Mouse (Mus musculus) mature B cell (primary cell): ENCODE data around the gene Ptx4.

Experiments
- in situ Hi-C: fragments of 300-500 bp; cut with MboI; formaldehyde crosslinking; loops from 2 replicates; pipeline ENCODE4 v1.14.3; 2019

Ptx4 gene

GRCm38 (mm10) chr17:25120406-25120805 is at the start of gene Ptx4:
Ptx4 (plus strand) TSS chr17:25120760.
- in situ Hi-C loops = loop anchor here (5.0 kb wide), 1 partner anchor 152 kb away; the partner anchor contains the start of gene Ube2i

GRCm38 (mm10) chr17:25076906-25077305 is 43.7 kb upstream of the Ptx4 start:
- in situ Hi-C loops = no loop called here

GRCm38 (mm10) chr17:25077771-25078372 is 42.7 kb upstream of the Ptx4 start:
- in situ Hi-C loops = no loop called here

- in situ Hi-C loops = no loop called here
These were observed 40.4 kb upstream of the Ptx4 start for GRCm38 (mm10) chr17:25080210-25080609.

- in situ Hi-C loops = no loop called here
These were observed 39.6 kb upstream of the Ptx4 start for GRCm38 (mm10) chr17:25080960-25081381.

GRCm38 (mm10) chr17:25082081-25082847 is 38.3 kb upstream of the Ptx4 start:
- in situ Hi-C loops = no loop called here

GRCm38 (mm10) chr17:25082887-25083286 is 37.7 kb upstream of the Ptx4 start:
- in situ Hi-C loops = no loop called here

- in situ Hi-C loops = no loop called here
These were observed 37.1 kb upstream of the Ptx4 start, which contains the start of gene Tmem204 for GRCm38 (mm10) chr17:25083444-25083931. Tmem204 (minus strand) TSS chr17:25083591.

- in situ Hi-C loops = no loop called here
These were observed 35.6 kb upstream of the Ptx4 start for GRCm38 (mm10) chr17:25084835-25085385.

- in situ Hi-C loops = no loop called here
These were observed 33.8 kb upstream of the Ptx4 start for GRCm38 (mm10) chr17:25086724-25087123.

GRCm38 (mm10) chr17:25089158-25089557 is 31.4 kb upstream of the Ptx4 start:
- in situ Hi-C loops = no loop called here

GRCm38 (mm10) chr17:25090450-25090849 is 30.1 kb upstream of the Ptx4 start:
- in situ Hi-C loops = no loop called here

- in situ Hi-C loops = no loop called here
These were observed 24.3 kb upstream of the Ptx4 start for GRCm38 (mm10) chr17:25096221-25096620.

GRCm38 (mm10) chr17:25100052-25100451 is 20.5 kb upstream of the Ptx4 start:
- in situ Hi-C loops = no loop called here

- in situ Hi-C loops = no loop called here
These were observed 19.2 kb upstream of the Ptx4 start for GRCm38 (mm10) chr17:25101338-25101737.

- in situ Hi-C loops = no loop called here
These were observed 12.8 kb upstream of the Ptx4 start for GRCm38 (mm10) chr17:25107786-25108185.

GRCm38 (mm10) chr17:25109578-25109977 is 11.0 kb upstream of the Ptx4 start:
- in situ Hi-C loops = no loop called here

- in situ Hi-C loops = no loop called here
These were observed 10.0 kb upstream of the Ptx4 start for GRCm38 (mm10) chr17:25110590-25110989.

- in situ Hi-C loops = no loop called here
These were observed 9.3 kb upstream of the Ptx4 start for GRCm38 (mm10) chr17:25111220-25111619.

GRCm38 (mm10) chr17:25111739-25112422 is 8.7 kb upstream of the Ptx4 start:
- in situ Hi-C loops = no loop called here

GRCm38 (mm10) chr17:25112423-25112810 is 8.1 kb upstream of the Ptx4 start:
- in situ Hi-C loops = no loop called here
